Mouse (Mus musculus) G1E-ER4 (cell line): ENCODE measurements around the gene Serpinf1. TPM values are rescaled to one million over a fixed set of nuclear protein-coding genes. Genes with fewer than 3 reads are reported as not detected.

Experiments
- GATA1 ChIP-seq: IDR thresholded peaks from one replicate; pipeline ENCODE4 v1.8.0; 2012; ENCODE audit warnings: low read length, inconsistent platforms
- polyA plus RNA-seq: library from polyadenylated mRNA; stranded (reverse); fragments of >175 nt; gene quantifications from 2 replicates; pipeline ENCODE4 v1.2.3, GENCODE M21; 2012

Gene Serpinf1
- polyA plus RNA-seq: not detected in 2 replicates

- TF ChIP-seq GATA1: no peak
These were observed at the start of gene Serpinf1 for GRCm38 (mm10) chr11:75422013-75422792. Serpinf1 (minus strand) TSS chr11:75422701.

- TF ChIP-seq GATA1: no peak
These were observed 48.2 kb upstream of the Serpinf1 start for GRCm38 (mm10) chr11:75470675-75471074.

- TF ChIP-seq GATA1: no peak
These were observed 46.8 kb upstream of the Serpinf1 start for GRCm38 (mm10) chr11:75469261-75469660.

GRCm38 (mm10) chr11:75468410-75468809 is 45.9 kb upstream of the Serpinf1 start:
- TF ChIP-seq GATA1: no peak

GRCm38 (mm10) chr11:75467512-75468215 is 45.2 kb upstream of the Serpinf1 start:
- TF ChIP-seq GATA1: no peak

- no peak for TF ChIP-seq GATA1
These were observed 44.4 kb upstream of the Serpinf1 start for GRCm38 (mm10) chr11:75466731-75467505.

- TF ChIP-seq GATA1: no peak
These were observed 42.5 kb upstream of the Serpinf1 start for GRCm38 (mm10) chr11:75465051-75465450.

GRCm38 (mm10) chr11:75464417-75464816 is 41.9 kb upstream of the Serpinf1 start:
- TF ChIP-seq GATA1: no peak

GRCm38 (mm10) chr11:75463624-75464023 is 41.1 kb upstream of the Serpinf1 start:
- no peak for TF ChIP-seq GATA1

GRCm38 (mm10) chr11:75462865-75463336 is 40.4 kb upstream of the Serpinf1 start:
- no peak for TF ChIP-seq GATA1

GRCm38 (mm10) chr11:75462253-75462783 is 39.8 kb upstream of the Serpinf1 start:
- TF ChIP-seq GATA1: no peak

- TF ChIP-seq GATA1: no peak
These were observed 39.3 kb upstream of the Serpinf1 start for GRCm38 (mm10) chr11:75461743-75462252.

- no peak for TF ChIP-seq GATA1
These were observed 38.6 kb upstream of the Serpinf1 start, which contains the start of gene Tlcd2 for GRCm38 (mm10) chr11:75460844-75461742. Tlcd2 (plus strand) TSS chr11:75461715.

GRCm38 (mm10) chr11:75460103-75460843 is 37.8 kb upstream of the Serpinf1 start:
- no peak for TF ChIP-seq GATA1

- no peak for TF ChIP-seq GATA1
These were observed 37.2 kb upstream of the Serpinf1 start for GRCm38 (mm10) chr11:75459751-75460102.
